Mouse (Mus musculus): ENCODE results near the gene Ggta1. TPM values are rescaled to one million over a fixed set of nuclear protein-coding genes. Genes with fewer than 3 reads are reported as not detected.

Gene Ggta1
- polyA plus RNA-seq, 1 experiment from 2014 or later = 4.1 TPM

DNA sequence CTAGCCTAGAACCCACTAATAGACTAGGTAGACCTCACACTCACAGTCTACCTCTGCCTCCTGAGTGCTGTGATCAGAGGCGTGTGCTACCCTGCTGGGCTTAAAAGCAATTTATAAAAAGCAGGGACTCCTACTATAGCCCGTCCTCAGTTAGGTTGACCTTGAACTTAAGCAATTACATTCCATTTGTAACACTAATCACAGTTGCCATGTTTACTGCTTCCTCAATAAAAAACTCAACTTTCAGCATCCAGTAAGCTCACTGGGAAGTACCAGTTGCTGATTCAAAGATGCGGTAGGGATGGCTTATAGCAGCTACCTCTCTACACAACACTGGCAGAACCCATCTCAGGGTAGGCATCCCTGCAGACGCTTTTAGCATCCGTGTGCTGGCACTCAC is 19.7 kb downstream of the Ggta1 start:
- no peak for ATAC-seq
- no peak overlapping the region for H3K9ac ChIP-seq
- WGBS = 76% methylated on average over 5 of the region's 5 CpGs

DNA sequence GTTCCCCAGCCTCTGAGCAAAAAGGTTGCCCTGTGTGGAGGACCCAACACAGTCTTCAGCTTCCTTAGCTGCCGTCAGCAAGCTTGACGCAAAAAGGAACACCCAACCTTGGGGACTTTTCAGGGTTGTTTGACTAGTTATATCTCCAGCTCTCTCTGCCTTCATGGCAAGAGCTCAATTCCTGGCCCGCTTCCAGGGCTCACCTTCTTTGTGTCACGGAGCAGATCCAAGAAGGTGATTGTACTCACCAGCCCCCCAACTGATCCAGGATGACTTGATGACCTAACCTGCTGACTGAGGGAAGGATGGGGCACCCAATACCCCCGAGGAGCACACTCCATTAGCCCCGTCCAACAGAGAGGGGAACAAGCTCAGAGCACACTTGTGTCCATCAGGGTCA is 21.0 kb downstream of the Ggta1 start:
- H3K4me2 ChIP-seq = no peak overlapping the region

More for the DNA sequence above, 19.7 kb downstream of the Ggta1 start:
- Histone ChIP-seq H3K27ac (no peak overlapping the region), H3K36me3 (ENCODE audit: poor library complexity, severe bottlenecking) (no peaks in the 10 kb centered on the region), H3K4me3 (no peak overlapping the region), H3K9me3 (replicated peaks) (no peaks in the 10 kb centered on the region), H3K4me2 (no peak overlapping the region), H3K4me1 (no peaks in the 10 kb centered on the region), H3K27me3 (no peaks in the 10 kb centered on the region)

DNA sequence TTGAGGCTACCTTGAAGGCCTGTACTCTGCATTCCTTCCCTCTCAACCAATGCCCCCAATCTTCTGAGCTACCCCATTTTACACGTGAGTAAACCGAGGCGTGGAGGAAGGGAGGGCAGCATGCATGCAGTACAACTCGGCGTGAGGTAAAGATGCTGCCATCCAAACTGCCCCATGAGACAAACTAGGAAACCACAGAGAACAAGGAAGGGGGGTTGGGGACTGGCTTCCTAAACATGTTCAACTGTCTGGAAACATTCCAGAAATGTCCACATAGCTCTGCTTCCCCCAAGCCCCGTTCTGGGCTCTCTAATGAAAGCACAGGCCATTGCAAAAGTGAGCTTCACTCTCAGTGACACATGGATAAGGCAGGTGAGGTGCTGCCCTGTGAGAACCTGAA is 21.6 kb downstream of the Ggta1 start:
- Histone ChIP-seq H3K36me3 (ENCODE audit: poor library complexity, severe bottlenecking) (no peaks in the 10 kb centered on the region), H3K4me1 (no peaks in the 10 kb centered on the region), H3K27me3 (no peaks in the 10 kb centered on the region), H3K9me3 (replicated peaks) (no peaks in the 10 kb centered on the region), H3K27ac (no peak overlapping the region), H3K9ac (no peak overlapping the region), H3K4me2 (no peak overlapping the region), H3K4me3 (no peak overlapping the region)
- no peak for ATAC-seq
- 89% methylated on average over 6 of the region's 6 CpGs for WGBS

More for the DNA sequence above, 21.0 kb downstream of the Ggta1 start:
- Histone ChIP-seq H3K9ac (no peak overlapping the region), H3K9me3 (replicated peaks) (no peaks in the 10 kb centered on the region), H3K27me3 (no peaks in the 10 kb centered on the region), H3K4me3 (no peak overlapping the region), H3K36me3 (ENCODE audit: poor library complexity, severe bottlenecking) (no peaks in the 10 kb centered on the region), H3K4me1 (no peaks in the 10 kb centered on the region), H3K27ac (no peak overlapping the region)
- no peak for ATAC-seq
- 81% methylated on average over 6 of the region's 6 CpGs for WGBS

DNA sequence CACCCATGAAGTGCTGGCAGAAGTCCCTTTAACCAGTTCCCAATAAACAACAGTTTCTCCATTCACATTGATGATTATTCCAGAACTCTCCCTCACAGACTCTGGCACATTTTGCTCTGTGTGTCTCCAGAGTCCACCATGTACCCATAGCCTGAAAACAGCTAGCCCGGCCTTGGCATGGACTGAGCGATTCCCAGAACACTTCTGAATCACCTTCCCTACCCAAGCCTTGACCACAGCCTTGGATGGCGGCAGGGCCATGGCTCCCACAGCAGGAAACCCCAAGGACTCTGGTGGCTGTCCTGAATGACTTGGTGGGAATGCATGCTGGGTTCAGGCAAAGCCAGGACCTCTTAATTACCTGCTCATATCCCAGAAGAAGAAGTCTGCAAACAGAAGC is 22.6 kb downstream of the Ggta1 start:
- WGBS = 80% methylated on average over 3 of the region's 3 CpGs
- H3K27me3 ChIP-seq = no peaks in the 10 kb centered on the region
- no peaks in the 10 kb centered on the region; the same call in 1 of the 2 replicates for H3K9me3 ChIP-seq (replicated peaks)
- H3K4me1 ChIP-seq = no peaks in the 10 kb centered on the region
- no peak for ATAC-seq
- no peak overlapping the region for H3K27ac ChIP-seq
- no peaks in the 10 kb centered on the region for H3K36me3 ChIP-seq (ENCODE audit: poor library complexity, severe bottlenecking)
- H3K4me2 ChIP-seq = no peak overlapping the region
- no peak overlapping the region for H3K4me3 ChIP-seq
- H3K9ac ChIP-seq = no peak overlapping the region

DNA sequence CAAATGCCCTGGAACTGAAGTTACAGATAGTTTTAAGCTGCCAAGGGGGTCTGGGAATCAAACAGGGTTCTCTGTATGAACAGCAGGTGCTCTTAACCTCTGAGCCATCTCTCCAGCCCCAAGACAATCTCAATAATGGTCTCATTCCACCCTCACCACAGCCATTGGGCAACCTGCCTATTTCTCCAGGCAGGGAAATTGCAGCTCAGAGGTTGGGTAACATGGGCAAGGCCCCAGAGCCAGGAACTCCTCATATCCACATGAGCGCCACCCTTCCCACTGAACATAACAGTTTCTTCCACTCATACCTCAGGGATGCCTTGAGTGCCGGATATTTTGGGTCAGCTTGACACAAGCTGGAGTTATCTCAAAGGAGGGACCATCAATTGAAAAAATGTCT is 25.2 kb downstream of the Ggta1 start:
- no peak overlapping the region for H3K9ac ChIP-seq
- H3K9me3 ChIP-seq (replicated peaks) = no peaks in the 10 kb centered on the region; the same call in 1 of the 2 replicates
- no peak overlapping the region for H3K4me3 ChIP-seq
- H3K27me3 ChIP-seq = no peaks in the 10 kb centered on the region
- H3K27ac ChIP-seq = no peak overlapping the region
- 98% methylated on average over 2 of the region's 2 CpGs for WGBS
- no peaks in the 10 kb centered on the region for H3K36me3 ChIP-seq (ENCODE audit: poor library complexity, severe bottlenecking)
- ATAC-seq = no peak
- no peaks in the 10 kb centered on the region for H3K4me1 ChIP-seq
- H3K4me2 ChIP-seq = no peak overlapping the region

DNA sequence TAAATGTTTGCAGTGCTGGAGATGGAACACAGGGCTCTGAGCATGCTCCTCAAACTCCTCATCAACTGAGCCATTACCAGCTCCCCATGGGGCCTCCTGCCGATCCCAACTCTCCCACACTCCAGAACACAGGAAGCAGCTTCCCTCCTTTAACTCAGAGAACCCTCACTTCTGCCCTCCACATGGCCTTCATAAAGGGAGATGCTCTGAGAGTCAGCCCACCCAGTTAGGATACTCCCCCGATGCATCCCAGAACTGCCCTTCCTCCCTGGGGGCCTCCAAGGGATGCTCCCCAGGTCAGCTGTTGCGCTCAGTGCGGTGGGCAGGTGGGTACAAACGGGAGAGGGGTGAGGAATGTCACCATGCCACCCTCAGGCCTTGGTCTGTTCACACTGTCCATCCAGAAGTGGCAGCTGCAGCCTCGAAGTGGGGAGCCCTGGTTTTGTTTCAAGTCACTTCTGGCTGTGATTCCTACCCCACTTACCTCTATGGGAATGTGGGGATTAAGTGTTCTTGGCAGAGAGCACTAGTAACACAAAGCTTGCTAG is 28.4 kb downstream of the Ggta1 start:
- H3K36me3 ChIP-seq (ENCODE audit: poor library complexity, severe bottlenecking) = no peaks in the 10 kb centered on the region
- no peaks in the 10 kb centered on the region for H3K27me3 ChIP-seq
- WGBS = 80% methylated on average over 6 of the region's 6 CpGs
- ATAC-seq = no peak
- no peaks in the 10 kb centered on the region for H3K4me1 ChIP-seq
- H3K4me2 ChIP-seq = no peak overlapping the region
- H3K27ac ChIP-seq = no peak overlapping the region
- no peaks in the 10 kb centered on the region; the same call in 1 of the 2 replicates for H3K9me3 ChIP-seq (replicated peaks)
- no peak overlapping the region for H3K4me3 ChIP-seq
- H3K9ac ChIP-seq = no peak overlapping the region

DNA sequence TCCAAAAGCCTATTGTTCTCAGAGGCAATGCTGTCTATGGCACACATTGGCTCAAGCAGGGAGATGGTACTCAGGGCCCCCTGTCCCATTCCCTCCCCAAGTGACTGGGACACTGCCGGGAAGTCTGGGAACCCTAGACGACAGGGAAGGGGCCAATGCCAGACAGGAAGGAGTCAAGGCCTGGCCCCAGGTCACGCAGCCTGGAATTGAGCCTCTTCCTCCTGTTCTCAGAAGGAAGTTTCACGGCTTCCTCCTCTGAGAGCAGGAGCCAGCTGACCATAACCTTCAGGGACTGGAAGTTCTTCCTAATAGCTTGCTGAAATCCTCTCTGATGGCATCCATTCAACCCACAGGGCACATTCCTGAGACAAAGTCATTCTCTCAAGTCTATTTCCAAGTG is 29.6 kb downstream of the Ggta1 start:
- Histone ChIP-seq H3K4me1 (no peaks in the 10 kb centered on the region), H3K4me2 (no peak overlapping the region), H3K9ac (no peak overlapping the region), H3K36me3 (ENCODE audit: poor library complexity, severe bottlenecking) (no peaks in the 10 kb centered on the region), H3K4me3 (no peak overlapping the region), H3K9me3 (replicated peaks) (no peaks in the 10 kb centered on the region; the same call in 1 of the 2 replicates), H3K27ac (no peak overlapping the region), H3K27me3 (no peaks in the 10 kb centered on the region)
- WGBS = 86% methylated on average over 4 of the region's 4 CpGs
- ATAC-seq = no peak

DNA sequence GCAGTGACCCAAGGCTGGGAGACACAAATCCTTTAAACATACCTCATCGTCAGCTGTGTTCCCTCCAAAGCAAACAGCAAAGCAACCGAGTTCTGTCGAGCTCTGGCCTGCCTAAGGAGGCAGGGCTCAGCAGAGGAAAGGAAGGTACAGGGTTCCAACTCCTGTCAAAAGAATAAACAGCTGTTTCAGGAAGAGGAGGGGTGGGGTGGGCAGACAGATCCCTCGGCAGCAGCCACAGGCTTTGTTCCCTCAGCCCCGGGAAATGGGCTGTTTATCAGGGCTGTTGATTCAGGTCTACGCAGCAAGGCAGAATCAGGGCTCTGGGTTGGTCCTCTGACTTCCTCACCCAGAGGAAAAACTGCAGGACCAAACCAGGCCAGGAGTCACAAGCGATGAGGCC is 30.6 kb downstream of the Ggta1 start:
- 53% methylated on average over 7 of the region's 7 CpGs for WGBS
- Histone ChIP-seq H3K36me3 (ENCODE audit: poor library complexity, severe bottlenecking) (no peaks in the 10 kb centered on the region), H3K4me3 (no peak overlapping the region), H3K27me3 (no peaks in the 10 kb centered on the region), H3K4me1 (no peaks in the 10 kb centered on the region), H3K9me3 (replicated peaks) (no peaks in the 10 kb centered on the region; the same call in 1 of the 2 replicates), H3K4me2 (no peak overlapping the region), H3K27ac (no peak overlapping the region), H3K9ac (no peak overlapping the region)
- no peak for ATAC-seq

DNA sequence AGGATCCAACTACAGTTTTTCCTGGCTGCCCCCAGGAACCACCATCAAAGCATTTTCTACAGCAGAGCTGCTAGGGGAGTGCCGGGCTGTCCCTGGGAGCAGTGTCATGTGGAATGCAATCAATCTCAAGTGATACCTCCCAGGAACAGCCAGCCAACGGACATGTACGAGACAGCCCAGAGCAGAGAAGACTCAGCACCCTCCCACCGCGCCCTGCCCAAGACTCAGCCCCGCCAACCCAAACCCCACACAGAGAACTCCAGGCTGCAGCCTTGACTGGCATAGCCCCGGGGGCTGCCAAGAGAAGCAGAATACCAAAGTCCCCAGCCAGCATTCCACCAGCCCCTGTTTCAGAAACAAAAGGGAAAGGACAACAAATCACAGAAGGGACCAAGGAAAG is 31.0 kb downstream of the Ggta1 start:
- ATAC-seq = 0 out of 2 replicates have a peak, but pooled peaks have one; percentile 21
- H3K4me1 ChIP-seq = no peaks in the 10 kb centered on the region
- H3K27me3 ChIP-seq = no peaks in the 10 kb centered on the region
- H3K9me3 ChIP-seq (replicated peaks) = no peaks in the 10 kb centered on the region; the same call in 1 of the 2 replicates
- H3K27ac ChIP-seq = no peak overlapping the region
- H3K4me2 ChIP-seq = no peak overlapping the region
- H3K9ac ChIP-seq = no peak overlapping the region
- WGBS = 68% methylated on average over 7 of the region's 7 CpGs
- no peaks in the 10 kb centered on the region for H3K36me3 ChIP-seq (ENCODE audit: poor library complexity, severe bottlenecking)
- no peak overlapping the region for H3K4me3 ChIP-seq

DNA sequence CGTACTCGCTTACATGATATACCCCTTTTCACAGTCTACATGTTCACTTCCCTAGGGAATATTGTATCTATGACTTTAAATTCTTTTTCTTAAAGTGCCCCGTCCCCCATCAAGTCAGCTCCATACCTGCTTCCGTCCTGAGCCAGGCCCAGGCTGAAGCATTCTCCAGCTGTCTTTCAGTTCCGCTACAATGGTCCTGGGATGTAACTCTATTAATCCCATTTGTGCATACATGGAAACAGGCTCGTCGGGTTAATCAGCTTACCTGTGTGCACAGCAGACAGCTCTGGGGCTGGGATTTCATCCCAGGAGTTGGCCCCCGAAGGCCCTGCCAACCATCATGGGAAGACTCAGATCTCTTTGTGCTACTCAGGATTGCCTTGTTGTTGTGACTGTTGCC is 32.2 kb downstream of the Ggta1 start:
- no peaks in the 10 kb centered on the region; the same call in 1 of the 2 replicates for H3K9me3 ChIP-seq (replicated peaks)
- no peak overlapping the region for H3K4me3 ChIP-seq
- no peak overlapping the region for H3K27ac ChIP-seq
- H3K27me3 ChIP-seq = no peaks in the 10 kb centered on the region
- ATAC-seq = no peak
- WGBS = 72% methylated on average over 8 of the region's 8 CpGs
- no peaks in the 10 kb centered on the region for H3K36me3 ChIP-seq (ENCODE audit: poor library complexity, severe bottlenecking)
- no peak overlapping the region for H3K4me2 ChIP-seq
- H3K9ac ChIP-seq = no peak overlapping the region
- H3K4me1 ChIP-seq = no peaks in the 10 kb centered on the region

DNA sequence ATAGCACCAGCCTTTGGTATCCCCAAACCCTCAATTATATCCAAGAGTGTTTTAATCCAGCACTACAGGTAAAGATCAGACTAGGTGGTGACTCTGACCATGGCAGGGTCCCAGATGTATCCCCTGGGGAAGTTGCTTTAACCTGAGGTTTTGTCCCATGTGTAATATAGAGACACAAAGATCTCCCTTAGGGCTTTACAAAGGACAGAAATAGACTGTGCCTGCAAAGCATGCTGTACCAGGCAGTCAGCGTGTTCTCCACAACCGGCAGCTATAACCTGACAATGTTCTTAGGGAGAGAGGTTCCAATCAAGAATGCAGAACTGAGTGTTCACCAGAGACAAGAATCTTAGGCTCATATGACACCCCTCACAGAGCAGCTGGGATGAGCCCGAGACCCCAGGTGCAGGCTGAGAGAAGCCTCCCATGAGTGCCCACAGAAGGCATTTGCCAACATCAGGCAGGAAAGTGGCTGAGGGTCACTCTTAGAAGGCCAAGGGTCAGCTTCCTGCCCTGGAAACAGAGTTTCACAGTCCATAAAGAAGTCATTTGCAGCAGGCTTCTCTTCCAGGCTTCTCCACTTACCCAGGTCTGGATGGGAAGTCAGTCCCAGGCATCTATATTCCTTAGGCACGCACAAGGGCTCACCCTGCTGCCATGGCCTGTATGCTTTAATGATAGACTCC is 34.3 kb downstream of the Ggta1 start:
- H3K4me3 ChIP-seq = no peak overlapping the region
- H3K9ac ChIP-seq = no peak overlapping the region
- no peaks in the 10 kb centered on the region for H3K36me3 ChIP-seq (ENCODE audit: poor library complexity, severe bottlenecking)
- no peak for ATAC-seq
- no peak overlapping the region for H3K27ac ChIP-seq
- 90% methylated on average over 4 of the region's 4 CpGs for WGBS
- no peak overlapping the region for H3K4me2 ChIP-seq
- no peaks in the 10 kb centered on the region for H3K4me1 ChIP-seq
- H3K9me3 ChIP-seq (replicated peaks) = no peaks in the 10 kb centered on the region
- no peaks in the 10 kb centered on the region for H3K27me3 ChIP-seq

DNA sequence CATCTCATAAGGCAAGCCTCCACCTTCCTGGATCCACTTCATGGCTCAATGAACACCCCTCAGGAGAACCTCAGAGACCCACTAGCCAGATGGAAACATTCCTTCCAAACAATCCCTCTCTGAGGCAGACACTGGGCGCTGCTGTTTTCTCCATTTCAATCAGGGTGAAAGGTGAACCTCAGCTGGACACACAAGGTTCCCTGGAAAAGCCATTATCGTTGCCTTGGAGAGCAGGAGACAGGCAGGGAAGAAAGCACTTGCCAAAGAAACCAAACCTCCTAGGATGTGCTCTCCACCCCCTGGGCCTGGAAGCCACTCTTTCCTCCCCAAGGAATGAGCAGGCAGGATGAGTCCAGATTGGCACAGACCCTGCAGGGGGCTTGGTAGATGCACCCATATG is 35.5 kb downstream of the Ggta1 start:
- H3K9ac ChIP-seq = no peak overlapping the region
- H3K27me3 ChIP-seq = no peaks in the 10 kb centered on the region
- H3K4me2 ChIP-seq = no peak overlapping the region
- H3K4me1 ChIP-seq = no peaks in the 10 kb centered on the region
- WGBS = 47% methylated on average over 2 of the region's 2 CpGs
- H3K9me3 ChIP-seq (replicated peaks) = no peaks in the 10 kb centered on the region
- no peaks in the 10 kb centered on the region for H3K36me3 ChIP-seq (ENCODE audit: poor library complexity, severe bottlenecking)
- H3K27ac ChIP-seq = no peak overlapping the region
- H3K4me3 ChIP-seq = no peak overlapping the region
- no peak for ATAC-seq
